Mouse (Mus musculus) midbrain, embryonic 11.5 days (tissue): Measurements from ENCODE around the gene Ugt1a8. TPM values are rescaled to one million over a fixed set of nuclear protein-coding genes. Genes with fewer than 3 reads are reported as not detected.

Experiments used
- ATAC-seq: fragments of 200-750 bp; cut with Nextera tagmentation; 2 replicates; pipeline ENCODE4 v1.8.0; 2017; ENCODE audit warnings: moderate TSS enrichment, moderate library complexity; ENCODE audit not compliant: low FRiP score
- DNase-seq: peaks from one replicate; pipeline ENCODE4 v3.0.0; 2015; ENCODE audit warnings: low spot score; ENCODE audit errors: missing footprints
- H3K27ac ChIP-seq: fragments of 300-500 bp; sonication (generic); 2 replicates; pipeline ENCODE4 v1.5.1; 2014; ENCODE audit warnings: low read depth, low read length
- H3K27me3 ChIP-seq: fragments of 300-500 bp; sonication (generic); 2 replicates; pipeline ENCODE4 v1.6.1; 2014; ENCODE audit warnings: mild to moderate bottlenecking, low read length, moderate library complexity, mixed read lengths; ENCODE audit not compliant: control insufficient read depth, insufficient read depth
- H3K36me3 ChIP-seq: fragments of 300-500 bp; sonication (generic); 2 replicates; pipeline ENCODE4 v1.6.1; 2014; ENCODE audit warnings: mild to moderate bottlenecking, low read length, moderate library complexity, mixed read lengths; ENCODE audit not compliant: control insufficient read depth, insufficient read depth
- H3K4me1 ChIP-seq: fragments of 300-500 bp; sonication (generic); 2 replicates; pipeline ENCODE4 v1.6.1; 2014; ENCODE audit warnings: low read length; ENCODE audit not compliant: control insufficient read depth, insufficient read depth
- H3K4me2 ChIP-seq: fragments of 300-500 bp; sonication (generic); 2 replicates; pipeline ENCODE4 v1.6.1; 2014; ENCODE audit warnings: mild to moderate bottlenecking, moderate library complexity
- H3K4me3 ChIP-seq: fragments of 300-500 bp; sonication (generic); 2 replicates; pipeline ENCODE4 v1.5.1; 2014; ENCODE audit warnings: low read depth, low read length
- H3K9ac ChIP-seq: fragments of 300-500 bp; sonication (generic); 2 replicates; pipeline ENCODE4 v1.6.1; 2014; ENCODE audit warnings: low read length
- H3K9me3 ChIP-seq: fragments of 300-500 bp; sonication (generic); 2 replicates; pipeline ENCODE4 v1.6.1; 2016; ENCODE audit warnings: low read length; ENCODE audit not compliant: control insufficient read depth
- WGBS: fragments of 180-500 bp; shearing (Covaris S2); extraction: QIAGEN DNeasy Blood & Tissue Kit; methylation state at CpG from one replicate; pipeline ENCODE4 v1.1.7; 2014; 5-methylcytosine and 5-hydroxymethylcytosine counted together
- polyA plus RNA-seq: library from polyadenylated mRNA; unstranded; fragments of >200 nt; fragmentation: Nextera tagmentation; extraction: Ambion mirVana; gene quantifications from 2 replicates; pipeline ENCODE4 v1.2.1, GENCODE M21; 2014

Gene Ugt1a8
- polyA plus RNA-seq, 1 experiment from 2014 or later, result not detected

DNA sequence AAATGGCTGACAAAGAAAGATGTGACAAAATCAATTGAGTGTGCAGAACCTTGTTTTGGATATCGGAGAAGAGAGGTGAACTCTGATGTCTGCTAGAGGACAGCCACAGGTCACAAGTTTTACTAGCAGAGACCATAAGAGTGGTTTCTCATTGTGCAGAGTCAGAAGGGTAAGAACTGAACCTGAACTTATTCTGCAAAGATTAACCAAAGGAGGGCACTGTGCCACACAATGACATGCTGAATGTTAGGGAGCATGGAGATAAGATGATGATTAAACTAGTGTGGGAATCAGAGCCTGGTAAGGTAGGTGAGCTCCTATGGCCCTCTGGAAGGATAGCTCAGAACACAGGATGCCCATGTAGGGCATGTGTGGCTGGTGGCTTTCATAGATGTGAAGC lies 108.1 kb downstream of the Ugt1a8 start:
- no peak overlapping the region for H3K9ac ChIP-seq
- no peaks in the 10 kb centered on the region for H3K4me1 ChIP-seq
- no peak overlapping the region for H3K4me3 ChIP-seq
- H3K9me3 ChIP-seq, result no peaks in the 10 kb centered on the region
- 97% methylated on average over 1 of the region's 1 CpGs for WGBS
- ATAC-seq (no peak), DNase-seq (no peak)
- no peaks in the 10 kb centered on the region for H3K27me3 ChIP-seq
- H3K4me2 ChIP-seq, result no peak overlapping the region
- no peak overlapping the region for H3K27ac ChIP-seq
- H3K36me3 ChIP-seq, result no peaks in the 10 kb centered on the region

- Histone ChIP-seq H3K4me3 (no peak overlapping the region), H3K27me3 (no peaks in the 10 kb centered on the region), H3K4me1 (no peaks in the 10 kb centered on the region), H3K27ac (no peak overlapping the region), H3K9me3 (no peaks in the 10 kb centered on the region), H3K36me3 (no peaks in the 10 kb centered on the region), H3K9ac (no peak overlapping the region), H3K4me2 (no peak overlapping the region)
- 81% methylated on average over 3 of the region's 3 CpGs for WGBS
- DNase-seq, result no peak
- ATAC-seq, result no peak
These were observed 109.8 kb downstream of the Ugt1a8 start for GRCm38 (mm10) chr1:88197443-88197842.

GRCm38 (mm10) chr1:88199996-88200395 lies 112.4 kb downstream of the Ugt1a8 start:
- Histone ChIP-seq H3K27me3 (no peaks in the 10 kb centered on the region; the same call in 1 of the 2 replicates), H3K4me1 (no peaks in the 10 kb centered on the region), H3K27ac (no peak overlapping the region), H3K36me3 (no peaks in the 10 kb centered on the region), H3K9ac (no peak overlapping the region), H3K9me3 (no peaks in the 10 kb centered on the region), H3K4me2 (no peak overlapping the region), H3K4me3 (no peak overlapping the region)
- ATAC-seq, result no peak
- 73% methylated on average over 2 of the region's 2 CpGs for WGBS
- DNase-seq, result no peak

GRCm38 (mm10) chr1:88200456-88200855 lies 112.8 kb downstream of the Ugt1a8 start, which contains the start of gene Ugt1a2:
TSS of gene Ugt1a2 (plus strand) at chr1:88200601.
- Histone ChIP-seq H3K36me3 (no peaks in the 10 kb centered on the region), H3K4me2 (no peak within 1 kb of the TSS), H3K9ac (no peak within 1 kb of the TSS), H3K27ac (no peak within 1 kb of the TSS), H3K9me3 (no peaks in the 10 kb centered on the region), H3K27me3 (no peaks in the 10 kb centered on the region; the same call in 1 of the 2 replicates), H3K4me1 (no peaks in the 10 kb centered on the region), H3K4me3 (no peak within 1 kb of the TSS)
- ATAC-seq (no peak), DNase-seq (no peak)
- WGBS, result 91% methylated on average over 7 of the region's 7 CpGs

GRCm38 (mm10) chr1:88205294-88205922 lies 117.8 kb downstream of the Ugt1a8 start, which contains the start of gene Dnajb3:
TSS of gene Dnajb3 (minus strand) at chr1:88205782.
- peak within 1 kb of the TSS; percentile 71 for H3K9ac ChIP-seq
- H3K4me2 ChIP-seq, result peak within 1 kb of the TSS; percentile 61
- ATAC-seq, result peak; percentile 100
- H3K4me3 ChIP-seq, result peak within 1 kb of the TSS; percentile 41
- H3K27me3 ChIP-seq, result no peaks in the 10 kb centered on the region; the same call in 1 of the 2 replicates
- no peaks in the 10 kb centered on the region for H3K4me1 ChIP-seq
- H3K36me3 ChIP-seq, result no peaks in the 10 kb centered on the region
- DNase-seq, result peak; percentile 98
- no peaks in the 10 kb centered on the region; the same call in 1 of the 2 replicates for H3K9me3 ChIP-seq
- H3K27ac ChIP-seq, result no peak within 1 kb of the TSS
- 6% methylated on average over 62 of the region's 62 CpGs for WGBS

DNA sequence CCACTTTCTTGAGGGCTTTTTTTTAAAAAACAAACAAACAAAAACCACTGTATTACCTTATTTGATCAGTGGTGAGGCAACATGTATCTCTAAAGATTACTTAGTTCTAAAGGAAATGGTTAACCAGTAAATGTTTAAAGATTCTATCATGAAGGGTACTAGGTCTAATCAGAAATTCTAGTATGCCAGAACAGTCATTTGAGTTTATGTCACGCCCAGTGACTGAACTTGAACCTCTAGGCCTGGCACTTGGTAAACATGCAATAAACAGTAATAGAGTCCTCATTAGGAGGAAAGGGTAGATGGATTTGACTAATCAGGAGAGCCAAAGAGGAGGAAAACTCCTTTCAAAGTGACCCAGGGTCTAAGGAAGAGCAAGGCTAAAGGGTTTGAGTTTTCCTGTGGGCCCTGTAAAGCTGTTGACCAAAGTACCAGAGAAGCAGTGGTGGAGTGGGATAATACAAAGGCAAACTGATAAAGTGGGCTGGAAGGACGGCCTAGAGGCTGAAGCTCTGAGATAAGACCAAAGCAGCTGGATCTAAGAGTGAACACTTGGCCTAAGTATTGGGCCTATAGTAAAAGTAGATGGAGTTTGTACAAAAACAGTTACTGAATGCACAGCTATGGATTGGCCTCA lies 119.3 kb downstream of the Ugt1a8 start:
- 84% methylated on average over 2 of the region's 2 CpGs for WGBS
- no peak for ATAC-seq

GRCm38 (mm10) chr1:88211812-88212211 lies 124.2 kb downstream of the Ugt1a8 start, which contains the start of gene Ugt1a1:
TSS of gene Ugt1a1 (plus strand) at chr1:88211959.
- H3K4me2 ChIP-seq, result no peak within 1 kb of the TSS
- ATAC-seq, result no peak
- H3K9me3 ChIP-seq, result peaks cover 52% of the 10 kb centered on the region
- WGBS, result 70% methylated on average over 8 of the region's 8 CpGs
- no peak within 1 kb of the TSS for H3K4me3 ChIP-seq
- H3K4me1 ChIP-seq, result no peaks in the 10 kb centered on the region
- H3K36me3 ChIP-seq, result no peaks in the 10 kb centered on the region
- no peak within 1 kb of the TSS for H3K9ac ChIP-seq
- no peak within 1 kb of the TSS for H3K27ac ChIP-seq
- DNase-seq, result peak; percentile 76
- H3K27me3 ChIP-seq, result no peaks in the 10 kb centered on the region

More for the DNA sequence above, 119.3 kb downstream of the Ugt1a8 start:
- H3K27ac ChIP-seq, result no peak overlapping the region
- no peak overlapping the region for H3K9ac ChIP-seq
- no peaks in the 10 kb centered on the region for H3K36me3 ChIP-seq
- no peaks in the 10 kb centered on the region for H3K4me1 ChIP-seq
- H3K9me3 ChIP-seq, result peaks cover 8% of the 10 kb centered on the region
- no peaks in the 10 kb centered on the region; the same call in 1 of the 2 replicates for H3K27me3 ChIP-seq
- H3K4me3 ChIP-seq, result no peak overlapping the region
- H3K4me2 ChIP-seq, result no peak overlapping the region
- no peak for DNase-seq

DNA sequence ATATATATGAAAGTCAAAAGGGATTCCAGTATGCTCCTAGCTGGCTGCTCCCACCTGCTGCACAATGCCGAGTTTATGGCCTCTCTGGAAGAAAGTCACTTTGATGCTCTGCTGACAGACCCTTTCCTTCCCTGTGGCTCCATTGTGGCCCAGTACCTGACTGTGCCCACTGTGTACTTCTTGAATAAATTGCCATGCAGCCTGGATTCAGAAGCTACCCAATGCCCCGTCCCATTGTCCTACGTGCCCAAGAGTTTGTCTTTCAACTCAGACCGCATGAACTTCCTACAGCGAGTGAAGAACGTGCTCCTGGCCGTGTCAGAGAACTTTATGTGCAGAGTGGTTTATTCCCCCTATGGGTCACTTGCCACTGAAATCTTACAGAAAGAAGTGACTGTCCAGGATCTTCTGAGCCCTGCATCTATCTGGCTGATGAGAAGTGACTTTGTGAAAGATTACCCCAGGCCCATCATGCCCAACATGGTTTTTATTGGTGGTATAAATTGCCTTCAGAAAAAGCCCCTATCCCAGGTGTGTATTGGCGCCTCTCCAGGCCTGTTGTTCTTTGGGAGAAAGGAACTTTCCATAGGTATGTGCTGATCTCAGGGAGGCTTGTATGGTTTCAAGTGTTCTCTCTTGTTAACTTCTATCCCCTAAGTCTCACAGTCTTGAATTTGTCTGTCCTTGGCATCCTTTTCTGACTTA lies 124.9 kb downstream of the Ugt1a8 start:
- peak; percentile 82 for DNase-seq
- Histone ChIP-seq H3K27ac (no peak overlapping the region), H3K36me3 (no peaks in the 10 kb centered on the region), H3K4me1 (no peaks in the 10 kb centered on the region), H3K9ac (no peak overlapping the region), H3K4me2 (no peak overlapping the region), H3K27me3 (no peaks in the 10 kb centered on the region), H3K4me3 (no peak overlapping the region), H3K9me3 (peaks cover 59% of the 10 kb centered on the region)
- WGBS, result 60% methylated on average over 8 of the region's 8 CpGs
- peak; percentile 18; the same call in 1 of the 2 replicates for ATAC-seq

GRCm38 (mm10) chr1:88213061-88213460 lies 125.4 kb downstream of the Ugt1a8 start:
- no peak overlapping the region for H3K4me2 ChIP-seq
- H3K36me3 ChIP-seq, result no peaks in the 10 kb centered on the region
- H3K4me3 ChIP-seq, result no peak overlapping the region
- H3K9me3 ChIP-seq, result peaks cover 61% of the 10 kb centered on the region
- no peak overlapping the region for H3K27ac ChIP-seq
- ATAC-seq (no peak), DNase-seq (no peak)
- no peaks in the 10 kb centered on the region for H3K27me3 ChIP-seq
- no peaks in the 10 kb centered on the region for H3K4me1 ChIP-seq
- 80% methylated on average over 1 of the region's 1 CpGs for WGBS
- H3K9ac ChIP-seq, result no peak overlapping the region
